Mouse (Mus musculus) midbrain, embryonic 12.5 days (tissue): Measurements from ENCODE around the gene Luc7l. TPM values are rescaled to one million over a fixed set of nuclear protein-coding genes. Genes with fewer than 3 reads are reported as not detected.

Experiments used
- polyA plus RNA-seq: library from polyadenylated mRNA; unstranded; fragments of >200 nt; fragmentation: Nextera tagmentation; extraction: Ambion mirVana; gene quantifications from 2 replicates; pipeline ENCODE4 v1.2.1, GENCODE M21; 2016

Gene Luc7l
- polyA plus RNA-seq, 1 experiment from 2014 or later, result 140 TPM

Other genes with a start within 250 kb of the Luc7l start
- gene Rab11fip3, start 183.3 kb upstream of the Luc7l start, polyA plus RNA-seq, result 43.1 and 44.8 TPM in 2 replicates
- gene Decr2, start 162.6 kb upstream of the Luc7l start, polyA plus RNA-seq, result 25.1 and 27.7 TPM in 2 replicates
- 48.0 and 50.7 TPM in 2 replicates for gene Nme4, start 157.3 kb upstream of the Luc7l start, polyA plus RNA-seq
- gene Tmem8, start 139.6 kb upstream of the Luc7l start, polyA plus RNA-seq, result 2.1 and 2.9 TPM in 2 replicates
- 194 and 210 TPM in 2 replicates for gene Mrpl28, start 129.4 kb upstream of the Luc7l start, polyA plus RNA-seq
- gene Axin1, start 114.2 kb upstream of the Luc7l start, polyA plus RNA-seq, result 17.6 and 18.2 TPM in 2 replicates
- 0.13 and 0.27 TPM in 2 replicates for gene Pdia2, start 53.8 kb upstream of the Luc7l start, polyA plus RNA-seq
- gene Rgs11, start 49.9 kb upstream of the Luc7l start, polyA plus RNA-seq, result 0.34 and 1.5 TPM in 2 replicates
- gene Arhgdig, start 45.1 kb upstream of the Luc7l start, polyA plus RNA-seq, result 5.8 and 7.3 TPM in 2 replicates
- gene Fam234a, start 8.7 kb upstream of the Luc7l start, polyA plus RNA-seq, result 25.5 and 29.5 TPM in 2 replicates
- gene Neurl1b, start 161.9 kb downstream of the Luc7l start, polyA plus RNA-seq, result 0.43 and 0.50 TPM in 2 replicates